Mouse (Mus musculus) cerebellum, postnatal 25 days (tissue): ENCODE data around the gene Nob1.

Source experiments
- DNase-seq, 2 experiments: peaks; one replicate each; pipeline ENCODE4 v3.0.0; 2021; ENCODE audit warnings: mixed read lengths in 2 of 2

Gene Nob1

DNA sequence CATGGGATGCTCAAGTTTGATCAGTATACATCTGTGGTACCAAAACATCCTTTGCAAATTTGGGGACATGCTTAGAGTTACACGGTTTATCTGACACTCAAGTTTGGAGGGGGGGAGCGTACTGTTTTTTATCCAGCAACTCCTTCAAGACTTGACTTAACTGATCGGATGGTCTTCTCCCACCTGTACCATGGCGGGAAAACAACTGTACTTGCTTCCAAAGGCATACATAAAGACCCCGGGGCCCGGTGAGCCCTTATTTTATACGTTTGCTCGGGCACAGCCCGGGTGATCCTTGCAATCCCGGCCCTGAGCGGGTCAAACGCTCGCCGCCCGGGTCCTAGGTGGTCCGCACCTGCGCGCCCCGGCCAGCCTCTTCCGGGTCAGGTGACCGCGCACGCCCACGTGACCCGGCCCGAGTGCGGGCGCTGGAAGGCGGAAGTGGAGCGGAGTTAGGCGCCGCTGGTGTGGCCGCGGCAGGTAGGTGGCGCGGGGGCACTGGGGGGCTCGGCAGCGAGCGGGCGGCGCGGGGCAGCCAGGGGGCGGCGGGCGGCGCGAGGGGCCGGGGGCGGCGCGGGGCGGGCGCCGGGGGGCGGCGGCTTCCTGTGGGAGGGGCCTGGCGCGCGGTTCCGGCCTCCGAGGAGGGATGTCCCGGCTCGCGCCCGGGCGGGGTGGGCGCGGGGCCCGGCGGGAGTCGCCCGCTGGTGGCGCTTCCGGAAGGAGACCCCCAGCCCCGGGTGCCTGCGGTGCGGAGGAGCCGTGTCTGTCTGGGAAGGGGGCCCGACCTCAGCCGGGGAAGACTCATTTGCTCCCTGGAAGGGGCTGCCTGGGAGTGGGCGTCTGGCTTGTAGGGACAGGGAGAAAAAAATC lies 11.3 kb upstream of the Nob1 start, which contains the start of gene Wwp2:
Wwp2 (plus strand) TSS at position 404 of the 870 bp plus-strand sequence.
- peak; percentile 85 to 90 for DNase-seq

- no peak for DNase-seq
These were observed 10.6 kb upstream of the Nob1 start for GRCm38 (mm10) chr8:107435421-107435961.

- DNase-seq = no peak
These were observed 6.0 kb upstream of the Nob1 start for GRCm38 (mm10) chr8:107430821-107431220.

DNA sequence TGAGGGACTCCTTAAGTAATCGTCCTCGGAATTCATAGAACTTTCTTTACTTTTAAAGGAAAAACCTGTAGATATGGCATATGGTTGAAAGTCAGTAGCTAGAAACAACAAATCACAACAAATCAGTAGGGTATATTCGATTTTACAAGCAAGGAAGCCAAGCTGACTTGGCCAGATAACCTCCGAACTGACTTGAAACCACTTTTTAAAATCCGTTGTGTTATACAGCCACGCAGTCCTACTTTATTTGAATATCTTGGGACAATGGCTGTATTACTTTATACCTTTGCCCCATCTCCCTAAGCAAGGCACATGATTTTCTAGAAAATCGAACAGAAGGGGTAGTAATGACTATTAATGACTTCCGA lies 363 bp upstream of the Nob1 start:
- DNase-seq = no peak

- DNase-seq = no peak
These were observed 675 bp downstream of the Nob1 start for GRCm38 (mm10) chr8:107424176-107424575.

DNA sequence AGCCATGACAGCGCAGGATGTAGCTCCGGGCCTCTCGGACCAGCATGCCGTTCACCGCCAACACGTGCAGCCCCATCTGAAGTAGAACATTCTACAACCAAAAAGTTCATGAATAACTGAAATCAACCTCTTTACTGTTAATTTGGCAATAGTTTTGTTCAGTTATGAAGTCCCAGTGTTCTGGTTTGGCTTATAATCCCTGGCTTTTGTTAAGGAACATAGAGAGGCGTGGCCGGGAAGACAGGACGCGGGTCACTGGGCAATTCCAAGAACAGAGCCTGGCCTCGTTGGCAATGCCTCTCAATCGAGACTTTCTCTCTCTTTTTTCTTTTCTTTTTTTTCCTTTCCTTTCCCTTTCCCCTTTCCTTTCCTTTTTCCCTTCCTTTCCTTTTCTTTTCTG lies 7.8 kb downstream of the Nob1 start:
- no peak for DNase-seq

DNA sequence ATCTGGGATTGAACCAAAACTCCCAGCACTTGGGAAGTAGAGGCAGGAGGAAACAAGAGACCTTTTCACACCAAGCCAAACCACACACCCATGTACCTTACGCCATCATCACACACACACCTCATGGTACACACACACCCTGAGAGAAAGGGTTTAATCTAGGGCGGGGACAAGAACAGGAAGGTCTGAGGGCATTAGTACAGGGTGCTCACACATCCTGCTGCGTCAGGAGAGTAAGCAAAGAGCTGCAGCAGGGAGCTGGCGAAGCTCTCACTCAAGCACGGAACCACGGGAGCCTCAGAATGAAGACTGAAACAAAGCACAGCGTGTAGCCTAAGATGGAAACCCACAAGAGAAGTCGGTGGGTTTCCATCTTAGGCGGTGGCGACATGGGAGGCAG lies 11.0 kb downstream of the Nob1 start:
- no peak for DNase-seq

- DNase-seq = no peak
These were observed 12.3 kb downstream of the Nob1 start for GRCm38 (mm10) chr8:107412552-107412951.

- DNase-seq = peak in 1 of 2 experiments; percentile 34
These were observed 13.5 kb downstream of the Nob1 start for GRCm38 (mm10) chr8:107411391-107411790.

- DNase-seq = no peak
These were observed 18.9 kb downstream of the Nob1 start for GRCm38 (mm10) chr8:107405935-107406334.

DNA sequence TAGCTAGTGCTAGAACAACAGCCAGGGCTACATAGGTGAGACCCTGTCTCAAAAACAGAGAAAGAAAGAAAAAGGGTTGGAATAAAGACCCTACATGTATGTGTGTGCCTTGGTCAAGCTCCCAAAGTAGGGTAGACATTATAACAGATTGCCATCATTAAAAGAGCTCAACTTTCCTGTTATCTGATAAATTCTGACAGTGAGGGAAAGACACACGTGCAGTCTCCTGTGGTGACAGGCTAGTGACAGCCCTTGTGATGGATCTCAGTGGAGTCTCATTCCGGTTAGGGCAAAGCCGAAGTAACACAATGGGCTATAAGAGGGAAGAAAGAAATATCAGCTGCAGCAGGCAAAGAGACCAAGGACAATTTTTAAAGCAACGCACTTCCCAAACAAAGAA lies 20.8 kb downstream of the Nob1 start:
- DNase-seq = no peak

DNA sequence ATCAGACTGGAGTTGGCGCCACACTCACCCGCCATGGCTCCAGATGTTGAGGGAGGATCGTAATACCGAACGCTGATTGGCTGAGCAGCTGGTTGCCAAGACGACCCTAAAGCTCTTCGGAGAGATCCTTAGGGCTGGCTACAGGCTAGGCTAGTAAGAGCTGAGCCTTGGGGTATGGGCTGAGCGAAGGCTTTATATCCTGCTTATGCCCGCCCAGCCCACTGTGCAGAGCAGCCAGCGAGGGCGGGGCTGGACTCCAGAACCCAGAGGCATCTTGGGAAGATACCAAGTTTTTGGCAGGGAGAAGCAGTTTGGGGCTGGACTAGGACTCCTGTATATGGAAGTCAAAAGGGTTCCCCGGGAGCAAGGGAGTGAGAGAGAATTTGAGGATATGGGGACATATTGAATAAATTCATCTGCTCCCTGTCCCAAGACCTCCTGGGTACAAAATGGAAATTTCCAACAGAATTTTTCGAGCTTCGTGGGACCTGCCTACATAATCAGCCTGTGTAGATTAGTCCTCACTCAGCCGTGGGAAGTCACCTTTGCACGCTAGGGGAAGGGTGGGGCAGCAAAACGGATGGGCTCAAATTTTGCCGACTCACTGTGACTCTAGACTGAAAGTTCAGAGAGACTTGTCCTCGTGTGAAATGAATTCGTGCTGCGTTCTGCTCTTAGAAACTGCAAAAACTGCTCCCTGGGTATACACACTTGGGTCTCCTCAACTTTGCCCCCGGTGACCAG lies 21.6 kb downstream of the Nob1 start, which contains the start of gene Nqo1:
Nqo1 (minus strand) TSS at position 169 of the 744 bp plus-strand sequence.
- peak; percentile 63 to 74 for DNase-seq

GRCm38 (mm10) chr8:107401866-107402265 lies 23.0 kb downstream of the Nob1 start:
- no peak for DNase-seq

DNA sequence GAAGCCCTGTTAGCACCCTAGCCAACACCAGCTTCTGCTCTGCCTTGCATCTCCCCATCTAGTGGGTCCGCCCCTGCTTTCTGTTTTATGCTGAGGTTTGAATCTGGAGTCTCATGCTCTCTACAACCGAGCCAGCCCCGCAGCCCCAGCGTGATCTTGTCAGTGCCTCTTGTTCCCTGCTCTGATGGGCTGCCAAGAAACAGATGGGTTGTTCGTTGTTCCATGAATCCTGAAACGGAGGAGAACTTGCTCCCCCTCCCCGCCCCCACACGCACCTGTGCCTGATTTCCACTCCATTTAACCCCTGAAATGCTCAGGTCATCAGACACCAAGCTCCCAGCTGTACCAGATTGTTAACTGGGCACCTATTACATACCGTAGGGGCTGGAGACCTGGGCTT lies 25.4 kb downstream of the Nob1 start:
- peak; percentile 80 to 89 for DNase-seq

- DNase-seq = no peak
These were observed 27.2 kb downstream of the Nob1 start for GRCm38 (mm10) chr8:107397665-107398064.

DNA sequence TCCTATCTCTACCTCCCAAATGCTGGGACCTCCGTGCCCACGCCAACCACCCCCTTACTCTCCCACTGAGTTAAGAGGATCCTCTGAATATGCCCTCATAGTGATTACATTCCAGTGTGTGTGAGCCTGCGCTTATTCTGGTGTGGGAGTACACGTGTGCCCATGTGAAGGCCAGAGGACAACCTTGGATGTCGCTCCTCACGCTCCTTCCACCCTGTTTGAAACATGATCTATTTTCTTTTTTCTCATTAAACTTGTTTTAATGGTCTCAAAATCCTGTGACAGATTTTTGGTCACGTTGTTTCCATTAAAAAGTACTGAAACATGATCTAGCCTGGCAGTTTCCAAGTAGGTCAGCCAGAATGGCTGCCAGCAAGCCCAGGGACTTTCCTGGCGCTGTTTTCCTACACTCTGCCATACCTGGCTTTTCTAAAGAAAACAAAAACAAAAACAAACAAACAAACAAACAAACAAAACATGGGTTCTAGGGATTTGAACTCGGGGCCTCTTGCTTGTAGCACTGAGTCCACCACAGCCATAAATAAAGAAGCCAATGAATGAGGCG lies 28.7 kb downstream of the Nob1 start:
- peak; percentile 46 to 56 for DNase-seq

DNA sequence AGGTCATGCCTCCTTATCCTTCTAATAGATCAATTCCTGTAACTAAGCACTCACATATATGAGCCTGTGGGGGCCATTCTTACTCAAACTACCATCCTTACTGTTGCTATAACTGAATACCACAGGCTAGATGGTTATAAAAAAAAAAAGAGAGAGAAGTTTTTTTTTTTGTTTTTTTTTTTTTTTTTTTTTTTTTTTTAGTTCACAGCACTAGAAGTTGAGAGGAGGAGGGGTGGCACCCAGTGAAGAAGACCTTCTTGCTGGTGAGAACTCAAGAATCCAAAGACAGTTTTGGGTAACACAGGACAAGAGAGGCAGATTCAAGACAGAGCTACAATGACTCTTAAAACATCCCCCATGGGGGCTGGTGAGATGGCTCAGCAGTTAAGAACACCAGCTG lies 29.5 kb downstream of the Nob1 start:
- DNase-seq = no peak

DNA sequence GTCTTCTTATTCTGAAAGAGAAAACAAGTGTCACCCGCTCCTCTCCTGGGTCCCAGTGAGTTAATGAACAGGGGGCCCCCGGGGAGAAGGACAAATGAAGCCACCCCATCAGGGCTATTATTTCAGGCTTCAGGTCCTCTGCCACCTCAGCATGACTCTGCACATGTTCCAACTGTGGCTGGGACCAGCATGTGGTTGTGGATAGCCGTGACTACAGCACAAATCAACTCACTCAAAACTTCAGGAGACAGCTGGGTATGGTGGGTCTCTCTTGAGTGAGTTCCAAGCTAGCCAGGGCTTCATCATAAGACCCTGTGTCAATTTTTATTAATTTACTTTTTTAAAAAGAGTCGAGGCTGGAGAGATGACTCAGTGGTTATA lies 33.7 kb downstream of the Nob1 start:
- no peak for DNase-seq

- DNase-seq = no peak
These were observed 34.2 kb downstream of the Nob1 start for GRCm38 (mm10) chr8:107390476-107391135.

DNA sequence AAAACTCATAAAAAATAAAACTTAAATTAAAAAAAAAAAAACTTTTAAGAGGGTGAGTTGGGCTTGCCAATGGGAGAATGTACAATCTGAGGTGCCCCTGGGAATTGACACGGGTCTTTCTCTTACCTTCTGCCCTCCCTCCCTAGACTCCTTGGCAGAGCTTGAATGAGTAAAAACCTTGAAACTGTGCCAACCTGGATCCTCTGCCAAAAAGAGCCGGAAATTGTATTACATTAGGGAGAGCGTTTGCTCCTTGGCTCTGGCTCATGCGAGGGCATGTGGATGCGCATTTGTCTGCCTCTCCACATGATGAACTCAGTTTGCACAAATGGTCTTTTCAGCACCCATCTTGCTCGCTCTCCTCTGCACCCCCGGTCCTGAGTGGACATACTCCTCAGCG lies 35.3 kb downstream of the Nob1 start:
- DNase-seq = peak; percentile 63 to 82

DNA sequence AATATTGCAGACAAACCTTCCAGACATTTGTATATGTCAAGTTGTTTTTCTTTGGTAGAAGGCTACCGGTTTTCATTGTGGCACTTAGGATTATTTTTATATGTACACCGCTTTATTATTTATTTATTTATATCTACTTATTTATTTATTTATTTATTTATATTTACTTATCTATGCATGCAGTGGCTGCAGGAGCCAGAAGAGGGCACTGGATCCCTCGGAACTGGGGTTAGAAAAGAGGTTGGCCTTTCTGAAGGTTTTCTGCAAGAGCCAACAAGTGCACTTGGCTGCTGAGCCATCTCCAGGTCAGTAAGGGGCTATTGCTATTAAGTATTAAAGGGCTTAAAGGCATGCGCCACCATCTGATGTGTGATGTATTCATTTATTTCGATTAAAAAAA lies 37.0 kb downstream of the Nob1 start:
- DNase-seq = peak; percentile 49 to 76

GRCm38 (mm10) chr8:107386642-107387041 lies 38.2 kb downstream of the Nob1 start:
- DNase-seq = no peak

DNA sequence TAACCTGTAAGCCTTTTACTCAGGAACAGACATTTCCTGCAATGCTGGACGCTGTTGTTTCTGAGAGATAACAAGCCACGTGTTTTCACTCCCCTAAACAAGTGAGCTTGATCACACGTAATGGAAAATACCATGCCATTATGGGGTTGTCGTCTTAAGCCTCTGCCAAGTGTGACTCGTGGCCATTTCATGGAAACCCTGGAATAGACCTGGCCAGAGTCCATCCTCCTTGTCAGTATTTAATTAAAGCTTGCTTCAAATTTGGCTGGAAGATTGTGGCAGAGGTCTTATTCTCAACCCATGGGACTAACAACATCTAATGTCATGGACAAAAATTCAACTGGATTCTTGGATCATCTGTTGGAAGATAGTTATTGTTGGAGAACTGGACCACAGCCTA lies 38.7 kb downstream of the Nob1 start:
- no peak for DNase-seq
